Mouse (Mus musculus) kidney, postnatal 0 days (tissue): ENCODE results near the gene Map2k6. TPM values are rescaled to one million over a fixed set of nuclear protein-coding genes. Genes with fewer than 3 reads are reported as not detected.
A peak's percentile ranks its signal among the peaks of the same experiment; 100 is the strongest.

Source experiments
- ATAC-seq: fragments of 200-750 bp; cut with Nextera tagmentation; replicated peaks from 2 replicates; pipeline ENCODE4 v1.8.0; 2017; ENCODE audit warnings: low read depth, moderate number of reproducible peaks, moderate TSS enrichment, moderate library complexity; ENCODE audit not compliant: low FRiP score
- DNase-seq: peaks from one replicate; pipeline ENCODE4 v3.0.0-alpha.2; 2016; ENCODE audit warnings: low spot score
- H3K27ac ChIP-seq: fragments of 300-500 bp; sonication (generic); 2 replicates; pipeline ENCODE4 v1.5.1; 2014; ENCODE audit warnings: mild to moderate bottlenecking
- H3K27me3 ChIP-seq: fragments of 300-500 bp; sonication (generic); 2 replicates; pipeline ENCODE4 v1.6.1; 2014; ENCODE audit warnings: low read length, mixed read lengths; ENCODE audit not compliant: insufficient read depth
- H3K36me3 ChIP-seq: fragments of 300-500 bp; sonication (generic); 2 replicates; pipeline ENCODE4 v1.6.1; 2014; ENCODE audit warnings: low read length, mixed read lengths; ENCODE audit not compliant: insufficient read depth
- H3K4me1 ChIP-seq: fragments of 300-500 bp; sonication (generic); replicated peaks from 2 replicates; pipeline ENCODE4 v1.6.1; 2014; ENCODE audit warnings: antibody characterized with exemption, low read length, mixed read lengths; ENCODE audit not compliant: insufficient read depth
- H3K4me2 ChIP-seq: fragments of 300-500 bp; sonication (generic); 2 replicates; pipeline ENCODE4 v1.6.1; 2014; ENCODE audit warnings: mild to moderate bottlenecking, low read length, moderate library complexity, mixed read lengths
- H3K4me3 ChIP-seq: fragments of 300-500 bp; sonication (generic); replicated peaks from 2 replicates; pipeline ENCODE4 v1.5.1; 2014; ENCODE audit warnings: low read depth, low read length
- H3K9ac ChIP-seq: fragments of 300-500 bp; sonication (generic); 2 replicates; pipeline ENCODE4 v1.6.1; 2014; ENCODE audit warnings: low read depth, low read length
- H3K9me3 ChIP-seq: fragments of 300-500 bp; sonication (generic); replicated peaks from 2 replicates; pipeline ENCODE4 v1.6.1; 2016; ENCODE audit warnings: low read length, inconsistent platforms, mixed read lengths
- CTCF ChIP-seq: IDR thresholded peaks from 2 replicates; pipeline ENCODE4 v1.5.1; 2016; ENCODE audit warnings: antibody characterized with exemption, low read depth, mild to moderate bottlenecking, moderate library complexity
- WGBS: fragments of 180-500 bp; shearing (Covaris S2); extraction: QIAGEN DNeasy Blood & Tissue Kit; methylation state at CpG from one replicate; pipeline ENCODE4 v1.1.7; 2014; 5-methylcytosine and 5-hydroxymethylcytosine counted together
- polyA plus RNA-seq: library from polyadenylated mRNA; unstranded; fragments of >200 nt; fragmentation: Nextera tagmentation; extraction: Ambion mirVana; gene quantifications from 2 replicates; pipeline ENCODE4 v1.2.1, GENCODE M21; 2015

Map2k6 gene
- polyA plus RNA-seq, 1 experiment from 2014 or later: 12.7 TPM

GRCm38 (mm10) chr11:110476361-110477151 lies 77.6 kb downstream of the Map2k6 start:
- H3K27ac ChIP-seq: no peak overlapping the region
- peak; percentile 22 for DNase-seq

GRCm38 (mm10) chr11:110477961-110478869 lies 79.3 kb downstream of the Map2k6 start:
- Histone ChIP-seq H3K27ac (no peak overlapping the region; the same call in 1 of the 2 replicates), H3K4me1 (peaks cover 6% of the 10 kb centered on the region), H3K4me2 (no peak overlapping the region), H3K9me3 (no peaks in the 10 kb centered on the region), H3K27me3 (no peaks in the 10 kb centered on the region), H3K4me3 (no peak overlapping the region), H3K36me3 (no peaks in the 10 kb centered on the region), H3K9ac (no peak overlapping the region)
- peak; percentile 12 for DNase-seq
- ATAC-seq: no peak
- no peak for TF ChIP-seq CTCF
- WGBS: 56% methylated on average over 18 of the region's 18 CpGs

More at GRCm38 (mm10) chr11:110476361-110477151, 77.6 kb downstream of the Map2k6 start:
- no peak overlapping the region for H3K9ac ChIP-seq
- TF ChIP-seq CTCF: no peak
- WGBS: 55% methylated on average over 5 of the region's 5 CpGs
- ATAC-seq: no peak
- peaks cover 6% of the 10 kb centered on the region; the same call in 1 of the 2 replicates for H3K4me1 ChIP-seq
- no peaks in the 10 kb centered on the region for H3K27me3 ChIP-seq
- no peak overlapping the region for H3K4me2 ChIP-seq
- no peak overlapping the region for H3K4me3 ChIP-seq
- H3K9me3 ChIP-seq: no peaks in the 10 kb centered on the region
- no peaks in the 10 kb centered on the region for H3K36me3 ChIP-seq

- peak overlapping the region; percentile 47 for H3K4me2 ChIP-seq
- no peak overlapping the region; the same call in 1 of the 2 replicates for H3K9ac ChIP-seq
- ATAC-seq: peak; percentile 80
- H3K36me3 ChIP-seq: no peaks in the 10 kb centered on the region
- 0 out of 2 replicates have a peak overlapping the region, but pooled peaks have one; percentile 4 for H3K4me3 ChIP-seq
- H3K27ac ChIP-seq: peak overlapping the region; percentile 73; the same call in 1 of the 2 replicates
- peak; percentile 78 for DNase-seq
- H3K4me1 ChIP-seq: peaks cover 6% of the 10 kb centered on the region
- TF ChIP-seq CTCF: no peak
- no peaks in the 10 kb centered on the region for H3K27me3 ChIP-seq
- no peaks in the 10 kb centered on the region for H3K9me3 ChIP-seq
- 1% methylated on average over 6 of the region's 6 CpGs for WGBS
Measured at GRCm38 (mm10) chr11:110478978-110479384, 80.1 kb downstream of the Map2k6 start.

- no peak for TF ChIP-seq CTCF
- H3K4me3 ChIP-seq: no peak overlapping the region
- H3K36me3 ChIP-seq: no peaks in the 10 kb centered on the region
- peaks cover 6% of the 10 kb centered on the region for H3K4me1 ChIP-seq
- no peaks in the 10 kb centered on the region for H3K27me3 ChIP-seq
- no peaks in the 10 kb centered on the region for H3K9me3 ChIP-seq
- ATAC-seq (no peak), DNase-seq (no peak)
- no peak overlapping the region for H3K4me2 ChIP-seq
- H3K27ac ChIP-seq: no peak overlapping the region
- H3K9ac ChIP-seq: no peak overlapping the region
- 69% methylated on average over 2 of the region's 2 CpGs for WGBS
Measured at GRCm38 (mm10) chr11:110481406-110481805, 82.5 kb downstream of the Map2k6 start.

GRCm38 (mm10) chr11:110482176-110482575 lies 83.3 kb downstream of the Map2k6 start:
- no peaks in the 10 kb centered on the region for H3K27me3 ChIP-seq
- H3K4me3 ChIP-seq: no peak overlapping the region
- H3K27ac ChIP-seq: no peak overlapping the region
- no peak overlapping the region for H3K9ac ChIP-seq
- H3K9me3 ChIP-seq: no peaks in the 10 kb centered on the region; the same call in 1 of the 2 replicates
- ATAC-seq (no peak), DNase-seq (no peak)
- 82% methylated on average over 8 of the region's 8 CpGs for WGBS
- no peak for TF ChIP-seq CTCF
- no peaks in the 10 kb centered on the region for H3K36me3 ChIP-seq
- no peak overlapping the region for H3K4me2 ChIP-seq
- H3K4me1 ChIP-seq: peaks cover 6% of the 10 kb centered on the region

GRCm38 (mm10) chr11:110482649-110483048 lies 83.7 kb downstream of the Map2k6 start:
- no peak for DNase-seq

More at GRCm38 (mm10) chr11:110482649-110483048, 83.7 kb downstream of the Map2k6 start:
- no peak for TF ChIP-seq CTCF
- Histone ChIP-seq H3K27ac (no peak overlapping the region), H3K4me2 (no peak overlapping the region), H3K27me3 (no peaks in the 10 kb centered on the region), H3K36me3 (no peaks in the 10 kb centered on the region), H3K4me3 (no peak overlapping the region), H3K4me1 (peaks cover 5% of the 10 kb centered on the region), H3K9ac (no peak overlapping the region), H3K9me3 (no peaks in the 10 kb centered on the region; the same call in 1 of the 2 replicates)
- no peak for ATAC-seq
- WGBS: 67% methylated on average over 4 of the region's 4 CpGs
